Mouse (Mus musculus) kidney, postnatal 10 days (tissue): ENCODE measurements around the gene Slc4a7.
"Not testable (repeated sequence)": the region's sequence is repeated elsewhere in the genome, so short reads cannot be mapped to it uniquely, and the experiment has no call there.

Source experiments
- DNase-seq: peaks from one replicate; pipeline ENCODE4 v3.0.0; 2021; ENCODE audit warnings: mixed read lengths

The Slc4a7 gene

DNA sequence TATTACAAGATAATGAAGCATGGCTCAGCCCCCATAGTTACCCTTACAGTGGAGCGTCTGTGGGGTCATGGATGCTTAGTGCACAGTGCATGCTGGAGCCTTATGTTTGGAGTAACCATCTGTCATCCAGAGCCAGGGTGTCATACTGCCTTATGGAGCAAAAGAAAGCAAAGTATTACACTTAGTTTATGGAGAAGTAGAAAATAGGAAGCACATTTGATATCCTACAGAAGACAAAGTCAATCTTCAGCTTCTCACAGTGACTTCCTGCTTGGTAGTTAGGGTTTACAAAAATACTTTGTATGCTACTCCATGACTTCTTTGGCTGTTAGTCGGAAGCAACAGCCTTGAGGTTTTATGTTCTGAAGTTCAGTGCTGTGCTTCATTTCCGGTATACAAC lies 98.7 kb downstream of the Slc4a7 start:
- DNase-seq, result no peak

GRCm38 (mm10) chr14:14803115-14803514 lies 101.0 kb downstream of the Slc4a7 start, which contains the start of gene Nek10:
Gene Nek10 (plus strand): TSS chr14:14803415.
- not testable (repeated sequence) for DNase-seq

DNA sequence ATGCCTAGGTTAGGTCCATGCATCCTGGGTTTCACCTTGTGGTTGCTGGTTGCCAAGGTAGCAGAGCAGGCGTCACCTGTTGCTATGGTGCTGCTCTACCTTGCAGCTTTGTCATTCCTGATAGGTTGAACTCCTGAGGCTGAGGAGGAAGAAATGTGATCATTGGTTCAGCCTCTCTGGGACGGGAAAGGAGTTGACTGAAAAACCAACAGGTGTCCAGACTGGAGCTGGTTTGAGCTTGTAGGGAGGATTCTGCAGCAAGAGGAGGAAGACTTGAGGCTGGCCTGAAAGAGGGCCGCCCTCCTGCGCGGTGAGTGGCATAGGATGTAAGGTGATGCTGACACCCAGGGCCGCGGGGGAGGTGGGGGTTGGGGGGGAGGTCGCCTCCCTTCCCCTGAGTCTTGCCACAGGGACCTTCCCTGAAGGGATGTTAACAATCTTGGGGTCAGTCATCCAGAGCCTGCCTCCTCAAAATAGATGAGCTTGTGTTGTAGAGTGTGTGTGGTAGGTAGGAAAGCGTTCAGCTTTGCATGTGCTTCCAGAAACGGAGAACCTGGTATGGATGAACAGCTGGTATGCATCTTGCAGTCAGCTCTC lies 101.9 kb downstream of the Slc4a7 start:
- DNase-seq, result peak; percentile 11

GRCm38 (mm10) chr14:14804518-14805212 lies 102.6 kb downstream of the Slc4a7 start:
- no peak for DNase-seq

- DNase-seq, result peak; percentile 73
These were observed 130.6 kb downstream of the Slc4a7 start for GRCm38 (mm10) chr14:14832520-14833240.

GRCm38 (mm10) chr14:14833498-14833897 lies 131.4 kb downstream of the Slc4a7 start:
- no peak for DNase-seq

DNA sequence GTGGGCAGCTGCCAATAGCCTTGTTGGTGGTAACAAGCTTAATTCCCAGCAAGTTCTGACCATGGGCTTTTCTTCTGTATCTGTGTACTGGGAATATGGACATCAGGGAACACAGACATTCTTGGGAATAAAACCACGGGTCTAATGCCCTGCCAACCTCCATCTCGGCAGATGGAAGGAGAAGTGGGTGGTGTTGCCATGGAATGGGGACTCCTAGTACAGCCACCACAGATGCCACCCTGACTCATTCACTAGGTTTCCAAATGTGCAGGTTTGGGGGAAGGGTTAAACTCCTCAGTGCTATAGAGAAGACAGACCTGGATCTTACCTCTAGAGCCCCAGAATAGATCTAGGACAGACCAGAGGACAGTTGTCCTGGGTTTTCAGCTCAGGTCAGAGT lies 132.2 kb downstream of the Slc4a7 start:
- no peak for DNase-seq

- no peak for DNase-seq
These were observed 135.5 kb downstream of the Slc4a7 start for GRCm38 (mm10) chr14:14837627-14838026.

GRCm38 (mm10) chr14:14838109-14838508 lies 136.0 kb downstream of the Slc4a7 start:
- no peak for DNase-seq

DNA sequence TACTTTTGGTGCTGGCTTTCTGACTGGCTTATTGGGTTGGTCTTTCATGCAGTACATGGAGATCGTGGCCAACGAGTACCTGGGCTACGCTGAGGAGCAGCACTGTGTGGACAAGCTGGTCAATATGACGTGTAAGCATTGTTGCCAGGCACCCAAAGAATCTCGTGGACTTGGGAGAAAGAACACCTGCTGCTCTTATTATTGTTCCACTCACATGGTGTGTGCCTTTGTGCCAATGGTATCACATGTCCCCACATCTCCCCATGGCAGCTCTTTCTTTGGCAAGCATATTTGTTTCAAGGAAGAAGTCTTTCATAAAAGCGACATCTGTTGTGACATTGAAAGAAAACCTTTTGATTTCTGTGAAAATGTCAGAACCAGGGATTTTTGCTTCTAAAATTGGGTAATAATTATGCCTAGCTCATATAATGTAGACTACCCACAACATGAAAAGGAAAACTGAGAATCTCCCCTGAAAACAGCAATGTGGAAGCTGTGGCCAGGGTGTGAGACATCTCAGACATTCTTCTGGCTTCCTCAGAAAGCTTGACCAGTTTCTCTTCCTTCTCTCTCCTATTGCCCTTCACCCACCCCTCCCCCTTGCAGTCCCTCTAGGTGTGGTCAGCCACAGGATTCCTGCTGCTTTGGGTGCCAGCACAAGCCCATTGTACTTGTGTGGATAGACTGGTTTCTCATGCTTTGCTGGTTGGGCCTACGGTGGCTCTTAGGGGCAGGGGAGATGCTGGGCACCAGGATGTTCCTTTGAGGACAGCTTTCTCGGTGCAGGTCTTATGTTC lies 140.9 kb downstream of the Slc4a7 start:
- DNase-seq, result no peak
